Mouse (Mus musculus): ENCODE measurements around the gene Nxpe5. TPM values are rescaled to one million over a fixed set of nuclear protein-coding genes. Genes with fewer than 3 reads are reported as not detected.

Nxpe5 gene
- polyA plus RNA-seq, 1 experiment from 2014 or later, result 0.11 TPM

DNA sequence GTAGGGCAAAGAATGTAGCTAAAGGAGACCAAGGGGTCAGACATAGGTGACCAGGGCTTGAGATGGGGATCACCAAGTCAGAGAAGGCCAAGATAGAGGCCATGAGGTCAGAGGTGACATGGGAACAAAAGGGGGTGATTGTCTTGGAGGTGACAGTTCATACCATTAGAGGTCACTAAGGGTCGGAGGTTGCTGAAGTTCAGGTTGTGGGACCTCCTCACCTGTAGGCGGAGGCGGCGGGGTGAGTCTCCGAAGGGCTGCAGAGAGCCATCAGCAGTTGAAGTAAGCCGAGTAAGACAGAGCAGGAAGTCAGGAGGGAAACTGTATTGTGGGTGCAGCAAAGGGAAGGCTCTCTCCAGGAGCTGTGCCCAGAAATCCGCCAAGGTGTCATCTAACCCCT, 52.3 kb downstream of the Nxpe5 start:
- no peaks in the 10 kb centered on the region for H3K36me3 ChIP-seq (ENCODE audit: insufficient read depth, low read length)
- no peaks in the 10 kb centered on the region for H3K27me3 ChIP-seq (replicated peaks; ENCODE audit: insufficient read depth, low read length)
- ATAC-seq (no peak), DNase-seq (ENCODE audit: low spot score) (no peak)
- H3K4me2 ChIP-seq (replicated peaks; ENCODE audit: low read depth, low read length), result no peak overlapping the region
- no peak for TF ChIP-seq EP300 (IDR thresholded peaks at IDR 0.05)
- no peak for TF ChIP-seq CTCF (IDR thresholded peaks at IDR 0.05)
- WGBS, result 84% methylated on average over 7 of the region's 7 CpGs
- H3K4me3 ChIP-seq (ENCODE audit: low read depth, low read length), result no peak overlapping the region
- no peaks in the 10 kb centered on the region for H3K4me1 ChIP-seq (ENCODE audit: insufficient read depth, low read depth, low read length)
- H3K27ac ChIP-seq (ENCODE audit: low read length), result no peak overlapping the region
- H3K9me3 ChIP-seq (ENCODE audit: low read length), result no peaks in the 10 kb centered on the region
- no peak overlapping the region for H3K9ac ChIP-seq (replicated peaks; ENCODE audit: low read depth)

DNA sequence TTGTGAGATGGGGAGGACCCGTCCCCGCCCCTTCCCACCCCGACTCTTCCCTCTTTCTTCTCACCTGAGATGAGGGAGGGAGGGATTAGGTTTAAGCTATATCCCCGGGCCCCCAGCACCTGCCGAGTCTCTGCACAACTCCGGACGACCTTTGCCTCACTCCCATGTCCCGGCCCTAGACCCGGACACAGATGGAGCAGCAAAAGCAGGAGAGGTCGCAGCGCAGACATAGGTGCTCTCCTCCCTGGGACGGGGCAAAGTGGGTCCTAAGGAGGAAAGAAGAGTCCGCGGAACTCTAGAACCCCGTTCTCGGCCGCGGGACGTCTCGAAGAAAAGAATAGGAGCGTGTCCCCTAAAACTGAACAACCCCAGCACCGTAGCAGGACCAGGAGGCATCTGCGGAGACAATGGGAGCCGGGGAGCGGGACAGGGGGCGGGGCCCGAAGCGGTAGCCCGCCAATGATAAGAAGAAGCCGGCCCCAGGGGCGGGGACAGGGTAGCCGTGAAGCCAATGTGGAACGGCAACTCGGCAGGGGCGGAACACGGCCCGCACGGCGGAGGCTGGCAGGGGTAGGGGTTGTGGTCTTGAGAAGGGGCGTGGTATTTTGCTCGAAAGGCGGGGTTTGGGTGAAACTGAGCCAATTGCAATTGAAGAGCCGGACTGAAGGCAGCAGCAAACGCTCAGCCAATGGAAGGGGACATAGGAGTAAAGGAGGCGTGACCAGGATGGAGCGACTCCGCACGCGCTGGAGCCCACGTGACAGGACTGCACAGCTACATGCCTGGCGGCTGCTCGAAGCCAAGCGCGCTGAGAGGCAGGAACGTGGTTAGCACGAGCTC, 54.1 kb downstream of the Nxpe5 start, which contains the start of the genes Gm43720, Gpc2 and Stag3:
Gene Gm43720, minus strand, starts transcription at position 374 of the 840 bp plus-strand sequence.
Gene Gpc2, minus strand, starts transcription at position 421 of the 840 bp plus-strand sequence.
Gene Stag3, plus strand, starts transcription at position 656 of the 840 bp plus-strand sequence.
- ATAC-seq, result peak; percentile 99

DNA sequence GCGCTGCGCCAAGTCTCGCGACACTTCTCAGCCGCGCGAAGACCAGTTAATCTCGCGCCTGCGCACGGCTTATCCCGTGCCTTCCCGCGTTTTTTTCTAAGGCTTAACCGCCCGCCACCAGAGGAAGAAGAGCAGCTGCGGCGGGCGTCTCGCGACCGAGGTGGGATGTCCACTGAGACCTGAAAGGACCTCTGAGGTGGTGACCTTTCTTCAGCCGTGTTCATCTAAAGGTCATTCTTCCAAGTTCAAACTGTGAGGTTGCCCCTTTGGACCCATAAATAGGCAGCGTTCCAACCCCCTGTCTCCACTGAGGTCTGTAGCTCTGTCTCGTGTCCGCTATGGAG, 54.7 kb downstream of the Nxpe5 start:
- peak overlapping the region; percentile 34; the same call in 1 of the 2 replicates for H3K4me3 ChIP-seq (ENCODE audit: low read depth, low read length)
- no peak for ATAC-seq
- peak overlapping the region; percentile 72 for H3K4me2 ChIP-seq (replicated peaks; ENCODE audit: low read depth, low read length)
- H3K9me3 ChIP-seq (ENCODE audit: low read length), result no peaks in the 10 kb centered on the region
- H3K27me3 ChIP-seq (replicated peaks; ENCODE audit: insufficient read depth, low read length), result no peaks in the 10 kb centered on the region
- H3K36me3 ChIP-seq (ENCODE audit: insufficient read depth, low read length), result no peaks in the 10 kb centered on the region
- no peaks in the 10 kb centered on the region for H3K4me1 ChIP-seq (ENCODE audit: insufficient read depth, low read depth, low read length)
- DNase-seq (ENCODE audit: low spot score), result no peak
- TF ChIP-seq CTCF (IDR thresholded peaks at IDR 0.05), result no peak
- TF ChIP-seq EP300 (IDR thresholded peaks at IDR 0.05), result no peak
- no peak overlapping the region for H3K27ac ChIP-seq (ENCODE audit: low read length)
- no peak overlapping the region for H3K9ac ChIP-seq (replicated peaks; ENCODE audit: low read depth)
- 18% methylated on average over 26 of the region's 26 CpGs for WGBS

More for the DNA sequence above, 54.1 kb downstream of the Nxpe5 start, which contains the start of the genes Gm43720, Gpc2 and Stag3:
- Histone ChIP-seq H3K27ac (ENCODE audit: low read length) (no peak within 1 kb of the TSS), H3K4me2 (replicated peaks; ENCODE audit: low read depth, low read length) (peak within 1 kb of the TSS; percentile 72), H3K4me3 (ENCODE audit: low read depth, low read length) (peak within 1 kb of the TSS; percentile 34), H3K9me3 (ENCODE audit: low read length) (no peaks in the 10 kb centered on the region), H3K36me3 (ENCODE audit: insufficient read depth, low read length) (no peaks in the 10 kb centered on the region), H3K4me1 (ENCODE audit: insufficient read depth, low read depth, low read length) (no peaks in the 10 kb centered on the region), H3K27me3 (replicated peaks; ENCODE audit: insufficient read depth, low read length) (no peaks in the 10 kb centered on the region), H3K9ac (replicated peaks; ENCODE audit: low read depth) (no peak within 1 kb of the TSS)
- DNase-seq (ENCODE audit: low spot score), result peak; percentile 96
- WGBS, result under 1% methylated on average over 56 of the region's 56 CpGs
- no peak for TF ChIP-seq EP300 (IDR thresholded peaks at IDR 0.05)
- TF ChIP-seq CTCF (IDR thresholded peaks at IDR 0.05), result no peak

DNA sequence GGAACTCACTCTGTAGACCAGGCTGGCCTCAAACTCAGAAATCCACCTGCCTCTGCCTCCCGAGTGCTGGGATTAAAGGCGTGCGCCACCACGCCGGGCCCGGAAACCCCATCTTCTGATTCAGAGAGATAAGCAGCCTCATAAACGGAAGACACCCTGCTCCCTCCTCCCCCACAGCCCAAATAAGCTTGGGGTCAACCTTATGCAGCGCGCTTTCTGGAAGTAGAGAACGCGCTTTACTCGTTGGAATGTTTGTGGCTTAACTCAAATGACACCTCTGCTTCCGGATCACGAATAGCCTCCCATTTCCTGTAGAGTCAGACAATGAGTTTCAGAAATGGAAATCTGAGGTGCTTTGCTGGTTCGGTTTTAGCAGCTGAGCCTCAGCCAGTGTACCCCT, 55.1 kb downstream of the Nxpe5 start:
- 89% methylated on average over 15 of the region's 15 CpGs for WGBS
- H3K36me3 ChIP-seq (ENCODE audit: insufficient read depth, low read length), result no peaks in the 10 kb centered on the region
- H3K9me3 ChIP-seq (ENCODE audit: low read length), result no peaks in the 10 kb centered on the region
- H3K4me3 ChIP-seq (ENCODE audit: low read depth, low read length), result no peak overlapping the region
- DNase-seq (ENCODE audit: low spot score), result no peak
- no peaks in the 10 kb centered on the region for H3K4me1 ChIP-seq (ENCODE audit: insufficient read depth, low read depth, low read length)
- ATAC-seq, result no peak
- TF ChIP-seq CTCF (IDR thresholded peaks at IDR 0.05), result no peak
- no peak for TF ChIP-seq EP300 (IDR thresholded peaks at IDR 0.05)
- H3K27ac ChIP-seq (ENCODE audit: low read length), result no peak overlapping the region
- no peak overlapping the region for H3K4me2 ChIP-seq (replicated peaks; ENCODE audit: low read depth, low read length)
- no peaks in the 10 kb centered on the region for H3K27me3 ChIP-seq (replicated peaks; ENCODE audit: insufficient read depth, low read length)
- no peak overlapping the region for H3K9ac ChIP-seq (replicated peaks; ENCODE audit: low read depth)

DNA sequence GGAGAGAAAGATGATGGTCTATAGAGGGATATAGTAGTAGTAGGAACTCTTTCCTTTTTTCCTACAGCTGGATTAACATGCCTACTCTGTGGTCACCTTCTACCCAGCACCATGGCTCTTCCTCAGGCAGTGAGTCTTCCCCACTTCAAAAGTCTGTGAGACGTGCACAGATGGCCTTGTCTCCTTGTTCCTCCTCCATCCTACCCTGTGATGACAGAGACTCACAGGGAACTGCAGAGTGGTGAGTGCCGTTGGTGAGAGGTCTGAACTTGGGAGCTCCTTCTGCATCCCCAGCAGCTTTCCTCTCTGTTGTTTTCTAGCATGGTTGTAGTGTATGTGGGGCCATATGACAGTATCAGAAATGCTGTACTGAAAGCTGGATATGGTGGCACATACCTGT, 56.1 kb downstream of the Nxpe5 start:
- DNase-seq (ENCODE audit: low spot score) (no peak), ATAC-seq (no peak)
- Histone ChIP-seq H3K27me3 (replicated peaks; ENCODE audit: insufficient read depth, low read length) (no peaks in the 10 kb centered on the region), H3K9me3 (ENCODE audit: low read length) (no peaks in the 10 kb centered on the region), H3K4me1 (ENCODE audit: insufficient read depth, low read depth, low read length) (no peaks in the 10 kb centered on the region), H3K4me2 (replicated peaks; ENCODE audit: low read depth, low read length) (no peak overlapping the region), H3K36me3 (ENCODE audit: insufficient read depth, low read length) (no peaks in the 10 kb centered on the region), H3K4me3 (ENCODE audit: low read depth, low read length) (no peak overlapping the region), H3K9ac (replicated peaks; ENCODE audit: low read depth) (no peak overlapping the region), H3K27ac (ENCODE audit: low read length) (no peak overlapping the region)
- WGBS, result 68% methylated on average over 2 of the region's 2 CpGs
- TF ChIP-seq EP300 (IDR thresholded peaks at IDR 0.05) (no peak), CTCF (IDR thresholded peaks at IDR 0.05) (no peak)

DNA sequence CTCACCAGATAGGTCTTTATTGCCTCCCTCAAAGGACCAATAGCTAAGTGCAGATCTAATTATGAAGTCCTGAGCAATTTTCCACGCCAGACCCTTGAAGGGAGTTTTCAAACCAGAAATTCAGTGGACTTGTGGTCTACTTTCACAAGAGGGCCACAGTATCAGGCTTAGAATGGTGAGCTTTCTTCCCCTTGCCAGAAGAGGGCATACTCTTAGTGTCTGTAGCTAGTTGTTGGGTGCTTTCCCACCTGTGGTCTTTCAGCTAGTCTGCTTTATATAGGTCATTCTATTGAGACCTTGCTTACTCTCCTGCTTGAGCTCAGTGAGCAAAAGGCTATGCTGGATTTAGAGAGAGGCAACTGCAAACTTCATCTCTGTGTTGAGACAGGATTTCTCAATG, 57.8 kb downstream of the Nxpe5 start:
- TF ChIP-seq EP300 (IDR thresholded peaks at IDR 0.05) (no peak), CTCF (IDR thresholded peaks at IDR 0.05) (peak; percentile 41)
- H3K36me3 ChIP-seq (ENCODE audit: insufficient read depth, low read length), result no peaks in the 10 kb centered on the region
- no peaks in the 10 kb centered on the region for H3K27me3 ChIP-seq (replicated peaks; ENCODE audit: insufficient read depth, low read length)
- H3K9ac ChIP-seq (replicated peaks; ENCODE audit: low read depth), result no peak overlapping the region
- WGBS, result 52% methylated on average over 1 of the region's 1 CpGs
- DNase-seq (ENCODE audit: low spot score), result no peak
- H3K4me3 ChIP-seq (ENCODE audit: low read depth, low read length), result no peak overlapping the region
- ATAC-seq, result no peak
- no peaks in the 10 kb centered on the region for H3K4me1 ChIP-seq (ENCODE audit: insufficient read depth, low read depth, low read length)
- no peak overlapping the region for H3K4me2 ChIP-seq (replicated peaks; ENCODE audit: low read depth, low read length)
- no peaks in the 10 kb centered on the region for H3K9me3 ChIP-seq (ENCODE audit: low read length)
- H3K27ac ChIP-seq (ENCODE audit: low read length), result no peak overlapping the region
